Mouse (Mus musculus) heart, postnatal 10 days (tissue): ENCODE measurements around the gene Rragd. TPM values are rescaled to one million over a fixed set of nuclear protein-coding genes. Genes with fewer than 3 reads are reported as not detected.

Source experiments
- DNase-seq, 2 experiments: peaks; one replicate each; pipeline ENCODE4 v3.0.0; 2021
- intact Hi-C: fragments of 180-260 bp; cut with DNase I; formaldehyde crosslinking; loops from one replicate; pipeline ENCODE4 v1.15.1; 2025
- total RNA-seq, 2 experiments: library from RNA; stranded (reverse); gene quantifications; 2 replicates each; pipeline ENCODE4 v1.2.3; 2021

Gene Rragd
- total RNA-seq, 2 experiments from 2014 or later = 74.1 to 88.3 TPM

- intact Hi-C loops = loop anchor here (5.0 to 10.0 kb wide), 4 partner anchors 216 to 417 kb away; partner anchors contain the start of genes Casp8ap2, Mdn1 and Pnrc1
- DNase-seq = peak; percentile 92 to 94
These were observed 48.5 kb downstream of the Rragd start, which contains the start of gene Ube2j1 for GRCm38 (mm10) chr4:33031195-33031960. Gene Ube2j1, plus strand, starts transcription at chr4:33031416.

DNA sequence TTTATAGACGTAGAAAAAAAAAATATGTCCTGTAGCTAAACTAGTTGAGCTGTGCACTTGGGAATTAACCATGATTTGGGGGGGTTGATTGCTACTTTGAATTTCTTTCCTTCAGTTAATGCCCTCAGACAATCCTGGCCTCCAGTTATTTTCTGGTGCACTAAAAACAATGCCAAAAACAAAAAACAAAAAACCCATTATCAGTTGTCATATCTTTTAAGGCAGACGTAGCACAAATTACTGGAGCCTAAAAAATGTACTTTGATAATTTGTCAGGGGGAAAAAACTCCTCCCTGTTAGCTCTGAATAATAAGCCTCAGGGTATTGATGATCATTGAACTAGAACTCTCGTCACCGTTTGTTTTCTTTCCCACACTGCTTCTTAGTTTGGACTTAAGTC is 49.2 kb downstream of the Rragd start:
- intact Hi-C loops = loop anchor here (5.0 to 10.0 kb wide), 4 partner anchors 215 to 417 kb away; partner anchors contain the start of genes Casp8ap2, Mdn1 and Pnrc1
- no peak for DNase-seq

DNA sequence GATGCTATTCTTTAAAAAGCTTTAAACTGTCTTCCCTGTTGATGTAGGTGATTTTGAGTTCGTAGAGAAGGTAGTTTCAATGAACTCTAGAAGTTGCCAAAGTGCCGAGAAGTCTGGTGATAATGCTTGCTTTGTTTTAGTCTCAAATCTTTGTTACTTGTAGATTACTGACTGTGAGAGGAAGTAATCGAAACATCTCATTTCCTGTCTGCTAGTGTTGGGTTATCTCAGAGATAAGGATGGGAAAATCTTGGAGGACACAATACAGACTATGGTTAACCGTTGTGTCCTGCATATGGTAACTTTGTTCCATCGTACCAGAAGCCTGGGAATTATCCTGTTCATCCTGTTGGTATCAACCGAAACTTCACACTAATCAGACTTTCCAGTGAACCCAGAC is 50.7 kb downstream of the Rragd start:
- intact Hi-C loops = loop anchor here (5.0 to 10.0 kb wide), 4 partner anchors 214 to 419 kb away; partner anchors contain the start of genes Casp8ap2, Mdn1 and Pnrc1
- DNase-seq = no peak

GRCm38 (mm10) chr4:33039826-33040225 is 57.0 kb downstream of the Rragd start:
- intact Hi-C loops = loop anchor here (10.0 kb wide), 2 partner anchors 385 to 425 kb away; partner anchors contain the start of genes Casp8ap2 and Mdn1
- no peak for DNase-seq

- intact Hi-C loops = no loop called here
- no peak for DNase-seq
These were observed 66.8 kb downstream of the Rragd start for GRCm38 (mm10) chr4:33049601-33050000.

GRCm38 (mm10) chr4:33052055-33052454 is 69.2 kb downstream of the Rragd start:
- intact Hi-C loops = no loop called here
- no peak for DNase-seq

GRCm38 (mm10) chr4:33052650-33053049 is 69.8 kb downstream of the Rragd start:
- intact Hi-C loops = no loop called here
- no peak for DNase-seq

- no peak for DNase-seq
These were observed 71.6 kb downstream of the Rragd start for GRCm38 (mm10) chr4:33054426-33054825.

DNA sequence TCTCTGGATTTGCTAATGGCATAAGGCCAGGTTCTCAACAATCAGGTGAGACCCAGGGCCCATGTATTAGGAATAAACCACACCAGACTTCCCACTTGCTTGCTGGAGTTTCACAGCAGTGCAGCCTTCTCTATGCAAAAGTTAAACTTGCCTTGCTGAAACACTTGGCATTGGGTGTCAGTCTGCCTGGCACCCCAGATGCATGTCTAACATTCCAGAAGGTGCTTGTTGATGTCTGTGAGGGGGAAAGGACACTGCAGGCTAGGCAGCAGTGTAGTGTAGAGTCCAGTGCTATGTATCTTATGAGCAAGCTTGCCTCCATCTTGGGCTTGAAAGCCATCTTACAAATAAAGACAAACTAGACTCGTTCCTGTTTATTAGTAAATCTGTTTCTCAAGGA is 73.5 kb downstream of the Rragd start:
- intact Hi-C loops = no loop called here
- DNase-seq = peak; percentile 33 to 36

More at GRCm38 (mm10) chr4:33054426-33054825, 71.6 kb downstream of the Rragd start:
- intact Hi-C loops = no loop called here

DNA sequence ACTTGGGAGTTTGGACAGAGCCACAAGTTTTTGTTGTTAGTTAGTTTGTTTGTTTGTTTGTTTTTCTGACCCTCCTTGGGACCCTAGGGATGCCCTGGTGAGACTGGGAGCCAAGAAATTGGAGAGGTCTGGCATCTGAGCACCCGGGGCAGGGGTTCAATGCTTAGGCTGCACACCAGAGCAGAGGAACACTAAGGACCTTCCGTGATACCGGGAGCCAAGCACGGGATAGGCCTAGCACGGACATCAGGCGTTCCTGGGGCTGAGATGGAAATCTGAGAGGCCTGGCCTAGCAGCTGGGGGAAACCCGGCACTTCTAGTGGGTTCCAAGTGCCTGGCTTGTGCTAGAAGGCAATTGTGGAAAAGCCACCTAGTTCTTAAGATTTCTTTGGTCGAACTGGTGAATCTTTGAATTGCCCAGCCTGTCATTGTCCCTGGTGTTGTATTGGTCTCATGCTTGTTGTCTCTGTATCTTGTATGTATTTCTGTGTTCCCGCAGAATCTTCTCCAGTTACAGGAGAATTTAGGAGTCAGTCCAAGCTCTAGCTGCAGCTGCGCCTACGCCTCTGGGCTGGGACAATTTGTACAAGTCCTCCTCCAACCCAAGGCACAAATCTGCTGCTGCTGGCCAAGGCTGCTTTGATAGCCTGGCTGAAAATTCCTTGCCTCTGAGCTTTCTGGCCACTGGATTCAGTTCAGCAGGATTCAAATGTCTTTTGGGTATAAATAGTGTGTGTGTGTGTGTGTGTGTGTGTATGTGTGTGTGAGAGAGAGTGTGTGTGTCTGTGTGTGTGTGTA is 75.3 kb downstream of the Rragd start:
- DNase-seq = peak; percentile 83 to 87
- intact Hi-C loops = no loop called here

- intact Hi-C loops = no loop called here
These were observed 78.3 kb downstream of the Rragd start for GRCm38 (mm10) chr4:33061158-33061557.

DNA sequence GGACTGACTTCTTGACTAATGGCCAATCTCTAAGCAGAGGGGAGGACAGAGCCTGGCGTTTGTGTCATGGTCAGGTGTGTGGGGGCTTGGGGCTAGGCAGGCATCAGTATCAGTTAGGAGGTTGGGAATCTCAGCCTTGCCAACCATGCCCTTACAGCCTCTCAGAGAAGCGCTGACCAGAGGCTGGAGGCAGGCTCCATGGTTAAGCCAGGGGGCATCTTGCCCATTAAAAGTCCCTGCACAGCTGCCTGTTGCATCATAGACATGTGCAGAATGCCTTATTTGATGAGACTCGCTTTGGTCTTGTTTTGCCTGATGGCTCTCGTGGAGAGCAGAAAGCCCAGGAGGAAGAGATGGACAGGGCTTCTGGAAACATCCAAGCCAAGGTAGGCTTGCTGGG is 80.1 kb downstream of the Rragd start, which contains the start of gene Gabrr2:
Gene Gabrr2 (plus strand): TSS at position 19 of the 400 bp plus-strand sequence.
- DNase-seq = no peak
- intact Hi-C loops = no loop called here

More at GRCm38 (mm10) chr4:33061158-33061557, 78.3 kb downstream of the Rragd start:
- no peak for DNase-seq

DNA sequence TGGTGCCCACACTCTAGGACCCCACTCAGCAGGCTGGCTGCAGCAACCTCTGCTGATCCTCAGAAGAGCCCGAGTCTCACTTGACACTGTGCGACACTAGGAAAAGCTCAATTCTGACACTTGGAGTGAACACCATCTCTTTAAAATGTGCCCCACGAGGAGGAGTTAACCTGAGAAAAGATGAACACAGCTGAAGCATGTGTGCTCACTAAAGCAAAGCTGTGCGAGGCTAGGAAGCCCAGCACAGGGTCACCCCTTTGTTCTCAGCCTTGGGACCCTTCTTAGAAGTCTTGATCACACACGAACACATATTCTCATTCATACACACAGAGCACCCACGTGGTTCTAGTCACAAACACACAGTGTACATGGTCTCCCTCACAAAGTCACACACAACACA is 82.1 kb downstream of the Rragd start:
- intact Hi-C loops = no loop called here
- no peak for DNase-seq

DNA sequence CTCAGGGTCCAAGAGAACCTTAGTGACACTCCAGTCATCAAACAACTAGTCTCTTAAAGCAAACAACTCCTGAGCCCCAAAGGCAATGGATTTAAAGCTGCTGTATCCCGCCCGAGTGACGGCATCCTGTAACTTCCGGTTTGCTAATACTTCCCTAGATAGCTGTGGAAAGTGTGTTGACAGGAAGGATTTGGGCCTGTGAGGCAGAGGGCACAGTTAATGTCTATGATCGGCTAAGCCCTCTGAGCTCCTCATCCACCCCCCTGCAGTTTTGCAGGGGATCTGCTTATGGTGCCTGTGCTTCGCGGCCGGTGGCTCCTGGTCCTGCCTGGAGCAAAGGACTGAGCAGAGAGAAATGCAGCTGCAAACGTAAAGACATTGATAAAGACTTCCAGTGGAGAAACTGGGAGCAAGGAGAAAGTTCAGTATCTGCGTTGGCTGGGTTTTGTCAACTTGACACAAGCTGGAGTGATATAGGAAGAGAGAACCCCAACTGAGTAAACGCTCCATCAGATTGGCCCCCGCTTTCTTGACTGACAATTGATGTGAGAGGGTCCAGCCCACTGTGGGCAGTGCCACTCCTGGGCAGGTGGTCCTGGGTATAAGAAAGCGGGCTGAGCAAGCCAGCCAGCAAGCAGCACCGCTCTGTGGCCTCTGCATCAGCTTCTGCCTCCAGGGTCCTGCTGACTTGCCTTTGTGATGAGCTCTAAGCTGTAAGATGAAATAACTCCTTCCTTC is 83.6 kb downstream of the Rragd start:
- intact Hi-C loops = no loop called here
- no peak for DNase-seq

DNA sequence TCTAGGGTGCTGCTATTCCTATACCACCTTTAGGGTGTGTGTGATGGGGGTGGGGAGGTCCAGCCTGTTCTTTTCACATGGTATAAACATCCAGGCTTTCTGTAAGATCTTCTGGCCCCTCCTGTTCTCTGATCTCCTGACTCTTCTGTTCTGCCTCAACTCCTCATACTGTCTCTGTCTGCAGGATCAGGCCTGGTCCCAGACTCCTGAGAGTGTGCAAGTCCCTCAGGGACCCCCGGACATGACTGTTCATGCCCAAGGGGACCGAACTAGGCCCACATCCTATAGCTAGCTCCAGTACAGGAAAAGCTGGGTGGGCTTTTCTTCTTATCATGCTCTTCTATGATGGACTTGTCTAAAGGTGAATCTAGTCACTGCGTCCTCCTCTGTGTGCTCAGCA is 84.5 kb downstream of the Rragd start:
- intact Hi-C loops = no loop called here
- DNase-seq = no peak

- intact Hi-C loops = no loop called here
- no peak for DNase-seq
These were observed 85.0 kb downstream of the Rragd start for GRCm38 (mm10) chr4:33067826-33068225.

DNA sequence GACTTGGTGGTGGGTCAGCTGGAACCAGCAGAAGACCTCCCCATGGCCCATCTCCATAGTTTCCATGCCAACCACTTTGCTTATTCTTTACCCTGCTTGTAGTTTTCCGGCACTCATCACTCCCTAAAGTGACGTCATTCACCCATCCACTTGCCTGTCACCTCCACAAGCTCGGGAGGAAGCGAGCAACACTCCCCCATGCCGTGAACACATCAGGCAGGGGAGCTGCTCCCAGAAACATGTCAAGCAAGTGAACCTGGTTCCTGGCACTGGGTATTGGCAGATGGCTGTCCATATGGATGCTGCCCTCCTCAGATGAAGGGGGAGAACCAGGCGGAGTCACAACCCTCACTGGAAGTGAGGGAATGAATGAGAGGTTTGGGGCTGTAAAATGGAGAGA is 86.1 kb downstream of the Rragd start:
- no peak for DNase-seq
- intact Hi-C loops = no loop called here

DNA sequence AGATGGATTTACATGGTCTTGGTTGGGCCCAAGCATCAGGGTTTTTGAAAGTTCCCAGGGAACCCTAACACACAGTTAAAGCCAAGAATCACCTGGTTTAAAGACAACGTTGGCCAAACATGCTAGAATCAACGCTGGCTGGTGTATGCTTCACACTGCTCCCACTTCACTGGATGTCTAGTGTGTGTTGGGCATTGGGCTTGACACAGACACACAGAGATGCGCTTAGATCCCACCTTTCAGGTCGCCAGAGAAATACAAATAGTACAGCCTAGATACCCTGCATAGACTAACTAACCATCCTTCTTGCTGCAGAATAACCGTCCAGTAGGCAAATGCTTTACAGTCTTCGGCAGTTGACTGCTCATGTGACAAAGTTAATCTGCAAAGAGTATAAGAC is 87.5 kb downstream of the Rragd start:
- no peak for DNase-seq
- intact Hi-C loops = no loop called here

DNA sequence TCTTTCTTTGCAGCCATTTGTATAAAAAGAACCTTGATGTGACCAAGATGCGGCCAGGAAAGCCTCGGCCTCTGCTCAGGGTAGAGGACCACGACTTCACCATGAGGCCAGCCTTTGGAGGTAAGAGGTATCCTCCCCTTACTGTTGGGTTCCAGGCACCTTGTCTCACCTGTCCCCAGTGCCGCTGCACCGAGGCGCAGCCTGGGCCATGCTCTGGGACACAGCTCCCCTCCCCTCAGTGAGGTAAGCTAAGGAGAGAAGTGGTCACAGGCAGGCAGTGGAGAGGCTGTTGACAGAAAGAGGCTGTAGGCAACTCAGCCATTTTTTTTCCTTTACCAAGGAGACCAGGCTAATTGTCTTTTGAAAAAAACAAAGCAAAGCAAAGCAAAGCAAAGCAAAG is 88.5 kb downstream of the Rragd start:
- intact Hi-C loops = no loop called here
- no peak for DNase-seq
